Mouse (Mus musculus) liver, embryonic 14.5 days (tissue): Measurements from ENCODE around the gene Tnfrsf13c.

Source experiments
- CTCF ChIP-seq: IDR thresholded peaks from 2 replicates; pipeline ENCODE4 v1.5.1; 2016; ENCODE audit warnings: antibody characterized with exemption, low read depth, control low read depth
- EP300 ChIP-seq: IDR thresholded peaks from 2 replicates; pipeline ENCODE4 v1.6.1; 2016; ENCODE audit warnings: antibody characterized with exemption, low read depth

- TF ChIP-seq EP300, result no peak
- TF ChIP-seq CTCF, result no peak
Measured at GRCm38 (mm10) chr15:82184656-82185055, 39.5 kb downstream of the Tnfrsf13c start.
